Mouse (Mus musculus) ES-Bruce4 (cell line): ENCODE results near the gene Gm10097. TPM values are rescaled to one million over a fixed set of nuclear protein-coding genes. Genes with fewer than 3 reads are reported as not detected.

Experiments
- H3K27ac ChIP-seq: 2 replicates; pipeline ENCODE4 v1.5.1; 2012; ENCODE audit warnings: low read length, inconsistent platforms; ENCODE audit not compliant: insufficient read depth
- H3K27me3 ChIP-seq: 2 replicates; pipeline ENCODE4 v1.6.1; 2012; ENCODE audit warnings: mild to moderate bottlenecking, low read length, inconsistent platforms; ENCODE audit not compliant: control insufficient read depth, poor library complexity, insufficient read depth, severe bottlenecking
- H3K36me3 ChIP-seq: 2 replicates; pipeline ENCODE4 v1.6.1; 2012; ENCODE audit warnings: inconsistent platforms, mild to moderate bottlenecking, low read length, moderate library complexity; ENCODE audit not compliant: control insufficient read depth, poor library complexity, insufficient read depth, severe bottlenecking
- H3K4me1 ChIP-seq: one replicate; pipeline ENCODE4 v1.8.1; 2011; ENCODE audit warnings: low read length; ENCODE audit not compliant: control insufficient read depth, insufficient read depth
- H3K4me3 ChIP-seq: 2 replicates; pipeline ENCODE4 v1.5.1; 2011; ENCODE audit warnings: low read depth, mild to moderate bottlenecking, low read length
- H3K9ac ChIP-seq: 2 replicates; pipeline ENCODE4 v1.6.1; 2012; ENCODE audit warnings: low read depth, mild to moderate bottlenecking, inconsistent platforms; ENCODE audit not compliant: poor library complexity, severe bottlenecking
- H3K9me3 ChIP-seq: replicated peaks from 2 replicates; pipeline ENCODE4 v1.6.1; 2012; ENCODE audit warnings: mild to moderate bottlenecking, low read length, inconsistent platforms; ENCODE audit not compliant: control insufficient read depth, poor library complexity, insufficient read depth, severe bottlenecking
- CTCF ChIP-seq: IDR thresholded peaks from one replicate; pipeline ENCODE4 v1.8.1; 2011; ENCODE audit warnings: low read depth, low read length
- EP300 ChIP-seq: IDR thresholded peaks from 2 replicates; pipeline ENCODE4 v1.6.1; 2011; ENCODE audit warnings: low read depth, low read length; ENCODE audit not compliant: insufficient read depth
- POLR2A ChIP-seq: IDR thresholded peaks from one replicate; pipeline ENCODE4 v1.8.1; 2011; ENCODE audit warnings: low read length; ENCODE audit not compliant: insufficient read depth
- polyA plus RNA-seq: library from polyadenylated mRNA; stranded (reverse); fragments of >200 nt; gene quantifications from 2 replicates; pipeline ENCODE4 v1.2.4, GENCODE M21; 2011; ENCODE audit warnings: low read depth; ENCODE audit not compliant: missing spikeins, insufficient read depth, insufficient read length

Gene Gm10097
- polyA plus RNA-seq, 1 experiment = not detected

DNA sequence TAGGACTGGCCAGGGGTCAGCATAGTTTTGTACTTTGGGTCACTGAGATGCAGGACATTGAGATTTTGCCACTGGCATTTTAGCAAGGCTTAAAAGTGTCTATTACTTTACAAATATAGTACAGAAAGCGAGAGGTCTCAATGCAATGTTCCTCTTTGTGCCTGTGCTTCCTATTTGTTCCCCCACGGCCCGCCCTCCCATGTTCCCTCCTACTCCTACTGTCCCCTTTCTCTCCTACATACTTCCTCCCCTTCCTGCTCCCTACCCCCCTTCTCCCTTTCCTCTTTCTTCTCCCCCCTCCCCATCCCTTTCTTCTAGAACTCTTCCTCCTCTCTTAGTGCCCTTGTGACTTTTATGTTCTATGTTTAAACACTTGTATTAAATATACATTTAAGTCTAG is 12.1 kb upstream of the Gm10097 start:
- H3K27ac ChIP-seq = no peak overlapping the region
- no peaks in the 10 kb centered on the region for H3K27me3 ChIP-seq
- TF ChIP-seq CTCF (no peak), POLR2A (no peak), EP300 (no peak)
- no peaks in the 10 kb centered on the region for H3K4me1 ChIP-seq
- H3K4me3 ChIP-seq = no peak overlapping the region
- H3K9ac ChIP-seq = no peak overlapping the region
- no peaks in the 10 kb centered on the region for H3K9me3 ChIP-seq
- no peaks in the 10 kb centered on the region for H3K36me3 ChIP-seq

DNA sequence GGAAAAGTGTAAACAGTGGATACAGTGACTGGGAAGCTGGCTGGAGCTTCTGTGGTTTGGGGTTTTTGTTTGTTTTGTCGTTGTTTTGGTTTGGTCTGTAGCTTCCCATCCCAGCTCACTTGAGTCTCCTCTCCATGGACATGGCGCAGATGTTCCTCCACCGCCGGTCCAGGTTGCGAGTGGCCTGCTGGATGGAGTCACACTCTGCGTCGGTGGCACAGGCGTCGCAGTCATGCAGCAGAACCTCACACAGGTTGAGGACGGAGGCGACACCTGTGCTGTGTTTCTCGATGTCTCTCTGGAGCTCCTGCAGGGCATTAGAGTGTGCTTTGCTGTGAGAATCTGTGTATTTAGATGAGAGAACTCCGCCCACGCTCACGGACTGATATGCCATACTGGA is 11.3 kb upstream of the Gm10097 start:
- Histone ChIP-seq H3K4me3 (no peak overlapping the region), H3K27ac (no peak overlapping the region), H3K27me3 (no peaks in the 10 kb centered on the region), H3K4me1 (no peaks in the 10 kb centered on the region), H3K9ac (no peak overlapping the region), H3K36me3 (no peaks in the 10 kb centered on the region), H3K9me3 (no peaks in the 10 kb centered on the region)
- TF ChIP-seq EP300 (no peak), POLR2A (no peak), CTCF (no peak)

DNA sequence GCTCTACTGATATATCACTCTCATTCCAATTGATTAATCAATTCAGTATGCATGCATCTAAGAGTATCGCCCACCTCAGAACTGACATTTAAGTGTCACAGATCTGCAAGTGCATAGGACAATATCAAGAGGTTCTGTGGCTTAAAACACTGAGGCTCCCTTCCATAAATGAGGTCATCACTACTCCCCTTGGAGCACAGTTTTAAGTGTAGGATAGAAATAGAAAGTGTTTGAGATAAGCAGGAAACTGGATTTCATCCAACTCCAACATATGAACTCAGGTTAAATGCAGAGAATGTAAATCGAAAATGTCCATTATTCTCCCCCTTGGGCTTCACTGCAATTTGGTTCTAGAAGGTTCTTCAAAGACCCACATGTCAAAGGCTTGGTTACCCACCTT is 10.1 kb upstream of the Gm10097 start:
- Histone ChIP-seq H3K9ac (no peak overlapping the region), H3K4me3 (no peak overlapping the region), H3K9me3 (no peaks in the 10 kb centered on the region), H3K36me3 (no peaks in the 10 kb centered on the region), H3K27me3 (no peaks in the 10 kb centered on the region), H3K27ac (no peak overlapping the region), H3K4me1 (no peaks in the 10 kb centered on the region)
- TF ChIP-seq CTCF (no peak), EP300 (no peak), POLR2A (no peak)

DNA sequence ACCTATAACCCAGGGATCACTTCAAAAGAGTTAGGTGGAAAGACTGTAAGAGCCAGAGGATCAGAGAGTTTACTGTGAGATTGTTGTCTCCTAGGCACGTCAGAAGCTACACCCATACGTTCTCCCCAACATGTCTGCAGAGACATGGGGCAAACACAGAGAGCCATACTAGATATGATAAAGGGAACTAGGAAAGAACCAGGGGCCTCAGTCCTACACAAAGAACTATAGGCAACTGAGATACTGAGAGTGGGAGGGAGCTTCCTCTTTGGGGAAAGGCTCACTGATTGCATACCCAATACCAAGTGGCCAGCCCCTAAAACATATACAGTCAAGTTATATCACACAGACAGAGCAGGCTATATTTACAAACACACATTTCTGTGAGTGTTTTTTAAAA is 9.0 kb upstream of the Gm10097 start:
- H3K36me3 ChIP-seq = no peaks in the 10 kb centered on the region
- H3K27ac ChIP-seq = no peak overlapping the region
- no peak overlapping the region for H3K4me3 ChIP-seq
- H3K9ac ChIP-seq = no peak overlapping the region
- H3K9me3 ChIP-seq = no peaks in the 10 kb centered on the region
- no peak for TF ChIP-seq EP300
- TF ChIP-seq POLR2A = no peak
- no peak for TF ChIP-seq CTCF
- H3K4me1 ChIP-seq = no peaks in the 10 kb centered on the region
- no peaks in the 10 kb centered on the region for H3K27me3 ChIP-seq

DNA sequence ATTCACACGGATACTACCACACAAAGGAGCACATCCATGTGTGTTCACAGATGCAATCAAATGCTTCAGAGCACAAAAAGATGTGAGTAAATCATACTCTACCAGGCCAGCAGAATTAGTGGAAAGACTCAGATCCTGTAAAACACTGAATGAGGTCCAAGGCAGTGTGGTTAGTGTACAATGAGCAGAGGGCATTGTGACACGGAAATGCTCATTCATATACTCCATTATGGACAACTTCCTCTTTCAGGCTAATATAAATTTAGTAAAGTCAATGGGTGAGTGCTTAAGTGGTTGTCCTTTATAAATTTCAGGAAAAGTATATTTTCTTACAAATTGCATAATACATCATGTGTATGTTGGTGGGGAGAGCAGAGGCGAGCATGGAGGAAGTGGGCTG is 1.9 kb upstream of the Gm10097 start:
- Histone ChIP-seq H3K27ac (no peak overlapping the region), H3K9me3 (no peaks in the 10 kb centered on the region), H3K36me3 (no peaks in the 10 kb centered on the region), H3K27me3 (no peaks in the 10 kb centered on the region), H3K4me3 (no peak overlapping the region), H3K4me1 (no peaks in the 10 kb centered on the region), H3K9ac (no peak overlapping the region)
- TF ChIP-seq POLR2A (no peak), EP300 (no peak), CTCF (no peak)

DNA sequence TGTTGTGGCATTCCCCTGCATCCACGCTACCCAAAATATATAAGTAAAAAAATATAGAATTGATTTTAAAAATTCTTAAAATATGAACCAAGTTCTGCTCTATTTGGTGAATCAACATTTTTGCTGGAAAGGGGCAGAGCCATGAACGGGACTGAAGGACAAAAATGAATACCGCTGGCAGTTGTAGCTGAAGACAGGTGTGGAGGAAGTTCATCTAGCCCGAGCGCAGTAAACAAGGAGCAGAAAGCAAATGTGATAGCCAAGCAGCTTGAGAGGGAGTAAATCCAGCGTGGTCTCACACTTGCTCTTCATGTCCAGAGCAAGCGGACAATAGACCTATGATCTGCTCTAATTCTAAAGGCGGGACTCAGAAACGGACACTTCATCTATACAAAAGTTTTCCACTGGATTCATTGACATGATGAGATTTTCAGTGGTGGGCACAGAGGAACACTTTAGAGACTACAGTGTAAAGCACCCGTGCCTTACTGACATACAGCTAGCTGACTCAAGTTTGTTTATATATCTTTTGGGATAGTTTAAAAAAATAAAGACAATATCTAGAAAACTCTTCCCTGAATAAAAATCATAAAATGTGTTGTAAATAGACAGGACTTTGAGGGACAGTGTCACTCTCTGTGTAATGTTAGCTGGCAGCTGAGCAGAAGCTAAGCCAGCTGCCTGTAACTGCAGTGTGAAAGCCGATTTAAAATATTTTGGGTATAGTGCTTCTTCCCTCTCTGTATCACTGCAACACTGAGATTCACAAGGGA is 1.4 kb downstream of the Gm10097 start:
- Histone ChIP-seq H3K9ac (no peak overlapping the region), H3K27me3 (no peaks in the 10 kb centered on the region), H3K4me3 (no peak overlapping the region), H3K9me3 (0 out of 2 replicates have a peak, but pooled peaks cover 6% of the 10 kb centered on the region), H3K36me3 (no peaks in the 10 kb centered on the region), H3K27ac (no peak overlapping the region), H3K4me1 (no peaks in the 10 kb centered on the region)
- no peak for TF ChIP-seq EP300
- TF ChIP-seq CTCF = no peak
- TF ChIP-seq POLR2A = no peak
